Mouse (Mus musculus) forebrain, embryonic 14.5 days (tissue): ENCODE results near the gene Lce1k. TPM values are rescaled to one million over a fixed set of nuclear protein-coding genes. Genes with fewer than 3 reads are reported as not detected.

Experiments used
- ATAC-seq: fragments of 200-750 bp; cut with Nextera tagmentation; 2 replicates; pipeline ENCODE4 v1.8.0; 2017; ENCODE audit warnings: mild to moderate bottlenecking, moderate library complexity
- DNase-seq: peaks from one replicate; pipeline ENCODE4 v3.0.0-alpha.2; 2015; ENCODE audit warnings: low spot score
- H3K27ac ChIP-seq: fragments of 300-500 bp; sonication (generic); 2 replicates; pipeline ENCODE4 v1.5.1; 2014; ENCODE audit warnings: low read depth, mild to moderate bottlenecking, control low read depth, low read length, moderate library complexity
- H3K27me3 ChIP-seq: fragments of 300-500 bp; sonication (generic); replicated peaks from 2 replicates; pipeline ENCODE4 v1.6.1; 2014; ENCODE audit warnings: low read length, control low read depth, mixed read lengths; ENCODE audit not compliant: control insufficient read depth, insufficient read depth
- H3K36me3 ChIP-seq: fragments of 300-500 bp; sonication (generic); 2 replicates; pipeline ENCODE4 v1.6.1; 2014; ENCODE audit warnings: low read length, control low read depth; ENCODE audit not compliant: control insufficient read depth, insufficient read depth
- H3K4me1 ChIP-seq: fragments of 300-500 bp; sonication (generic); 2 replicates; pipeline ENCODE4 v1.6.1; 2014; ENCODE audit warnings: antibody characterized with exemption, low read length, control low read depth; ENCODE audit not compliant: control insufficient read depth, insufficient read depth
- H3K4me2 ChIP-seq: fragments of 300-500 bp; sonication (generic); 2 replicates; pipeline ENCODE4 v1.6.1; 2014; ENCODE audit warnings: mild to moderate bottlenecking, control low read depth, low read length
- H3K4me3 ChIP-seq: fragments of 300-500 bp; sonication (generic); 2 replicates; pipeline ENCODE4 v1.5.1; 2014; ENCODE audit warnings: low read depth, low read length, control low read depth
- H3K9ac ChIP-seq: fragments of 300-500 bp; sonication (generic); 2 replicates; pipeline ENCODE4 v1.6.1; 2014; ENCODE audit warnings: mild to moderate bottlenecking, low read length, control low read depth, moderate library complexity
- H3K9me3 ChIP-seq: fragments of 300-500 bp; sonication (generic); replicated peaks from 2 replicates; pipeline ENCODE4 v1.6.1; 2016; ENCODE audit warnings: low read length, control low read depth, mixed read lengths; ENCODE audit not compliant: control insufficient read depth
- WGBS: fragments of 180-500 bp; shearing (Covaris S2); extraction: QIAGEN DNeasy Blood & Tissue Kit; methylation state at CpG from one replicate; pipeline ENCODE4 v1.1.7; 2014; 5-methylcytosine and 5-hydroxymethylcytosine counted together
- polyA plus RNA-seq: library from polyadenylated mRNA; unstranded; fragments of >200 nt; fragmentation: Nextera tagmentation; extraction: Ambion mirVana; gene quantifications from 2 replicates; pipeline ENCODE4 v1.2.1, GENCODE M21; 2014

The Lce1k gene
- polyA plus RNA-seq, 1 experiment from 2014 or later, result not detected

GRCm38 (mm10) chr3:92764965-92765364 lies 42.7 kb downstream of the Lce1k start, which contains the start of gene Lce1h:
Gene Lce1h (minus strand): TSS chr3:92765065.
- no peaks in the 10 kb centered on the region for H3K27me3 ChIP-seq
- H3K9ac ChIP-seq, result no peak within 1 kb of the TSS
- H3K9me3 ChIP-seq, result no peaks in the 10 kb centered on the region
- H3K36me3 ChIP-seq, result no peaks in the 10 kb centered on the region
- no peak within 1 kb of the TSS for H3K27ac ChIP-seq
- ATAC-seq, result no peak
- 93% methylated on average over 1 of the region's 1 CpGs for WGBS
- DNase-seq, result no peak
- no peaks in the 10 kb centered on the region for H3K4me1 ChIP-seq
- H3K4me3 ChIP-seq, result no peak within 1 kb of the TSS
- no peak within 1 kb of the TSS for H3K4me2 ChIP-seq

Other genes starting within 250 kb of the Lce1k start
- gene Ivl, start 234.2 kb downstream of the Lce1k start, polyA plus RNA-seq, result not detected in 2 replicates
- not detected in 2 replicates for gene Smcp, start 218.9 kb downstream of the Lce1k start, polyA plus RNA-seq
- gene 2210017I01Rik, start 200.4 kb downstream of the Lce1k start, polyA plus RNA-seq, result not detected in 2 replicates
- gene Lce6a, start 186.2 kb downstream of the Lce1k start, polyA plus RNA-seq, result not detected in 2 replicates
- not detected in 2 replicates for gene Lce1a1, start 159.6 kb downstream of the Lce1k start, polyA plus RNA-seq
- not detected in 2 replicates for gene Lce1b, start 151.0 kb downstream of the Lce1k start, polyA plus RNA-seq
- gene Lce1a2, start 137.6 kb downstream of the Lce1k start, polyA plus RNA-seq, result not detected in 2 replicates
- gene Lce1c, start 128.6 kb downstream of the Lce1k start, polyA plus RNA-seq, result not detected in 2 replicates
- not detected in 2 replicates for gene Lce1d, start 120.7 kb downstream of the Lce1k start, polyA plus RNA-seq
- gene Lce1e, start 98.8 kb downstream of the Lce1k start, polyA plus RNA-seq, result not detected in 2 replicates
- not detected in 2 replicates for gene Lce1f, start 87.5 kb downstream of the Lce1k start, polyA plus RNA-seq
- not detected in 2 replicates for gene Gm38119, start 68.8 kb downstream of the Lce1k start, polyA plus RNA-seq
- gene Lce1g, start 55.6 kb downstream of the Lce1k start, polyA plus RNA-seq, result not detected in 2 replicates
- gene Lce1h, start 42.8 kb downstream of the Lce1k start, polyA plus RNA-seq, result not detected in 2 replicates
- not detected in 2 replicates for gene Lce1i, start 29.0 kb downstream of the Lce1k start, polyA plus RNA-seq
- gene Lce1j, start 17.4 kb downstream of the Lce1k start, polyA plus RNA-seq, result not detected in 2 replicates
- not detected in 2 replicates for gene Kprp, start 19.4 kb upstream of the Lce1k start, polyA plus RNA-seq
- gene Lce1l, start 43.4 kb upstream of the Lce1k start, polyA plus RNA-seq, result not detected in 2 replicates
- not detected in 2 replicates for gene 2310050C09Rik, start 62.3 kb upstream of the Lce1k start, polyA plus RNA-seq
- not detected in 2 replicates for gene Lce3a, start 118.3 kb upstream of the Lce1k start, polyA plus RNA-seq
- not detected in 2 replicates for gene Lce3b, start 125.1 kb upstream of the Lce1k start, polyA plus RNA-seq
- not detected in 2 replicates for gene Lce3c, start 136.6 kb upstream of the Lce1k start, polyA plus RNA-seq
- gene Lce3d, start 149.5 kb upstream of the Lce1k start, polyA plus RNA-seq, result not detected in 2 replicates
- not detected in 2 replicates for gene Lce3e, start 159.2 kb upstream of the Lce1k start, polyA plus RNA-seq
- not detected in 2 replicates for gene Lce3f, start 184.3 kb upstream of the Lce1k start, polyA plus RNA-seq
- gene Crct1, start 207.8 kb upstream of the Lce1k start, polyA plus RNA-seq, result 0.25 TPM in 1 of 2 replicates, not detected in the other
- gene Lce1m, start 211.2 kb upstream of the Lce1k start, polyA plus RNA-seq, result not detected in 2 replicates